In genomic region chr5:134965473-134965851, GRCm38 (mm10) we compare ENCODE assay signal across 7 mouse cellular contexts. TPM values are rescaled to one million over a fixed set of nuclear protein-coding genes. Genes with fewer than 3 reads are reported as not detected.
DNase-seq lines count a peak whose midpoint lies in the region; ATAC-seq and TF ChIP-seq lines count a peak whose summit lies in the region.

No protein-coding gene starts in this region.

- peak overlapping the region; percentile 23 for H3K4me3 ChIP-seq in hindbrain, postnatal 0 days (ENCODE audit: low read length)

- DNase-seq in adipocyte (ENCODE audit: low spot score) = peak; percentile 86
- peak; percentile 68 to 85 for DNase-seq in cerebellum, postnatal 25 days
- peak; percentile 28 to 61 for DNase-seq in frontal cortex, postnatal 14 days (ENCODE audit: low spot score in 2 of 2)
- peak; percentile 90 for DNase-seq in hindbrain, postnatal 0 days (ENCODE audit: low spot score)
- peak; percentile 51 for DNase-seq in left cerebral cortex, adult 11 months (ENCODE audit: low spot score)
- DNase-seq in lung, postnatal 25 days (ENCODE audit: low spot score) = peak; percentile 85
- DNase-seq in right cerebral cortex, postnatal 10 days (ENCODE audit: low spot score in 2 of 2) = peak; percentile 76 to 85

- H3K4me2 ChIP-seq in hindbrain, postnatal 0 days (ENCODE audit: low read depth, low read length) = peak overlapping the region; percentile 54

- 8% methylated on average over 10 of the region's 10 CpGs for WGBS in hindbrain, postnatal 0 days

- H3K9ac ChIP-seq in hindbrain, postnatal 0 days (replicated peaks; ENCODE audit: low read length) = no peak overlapping the region

- H3K9me3 ChIP-seq in hindbrain, postnatal 0 days (ENCODE audit: low read length) = no peaks in the 10 kb centered on the region

- peak; percentile 56; the same call in 1 of the 2 replicates for ATAC-seq in hindbrain, postnatal 0 days

- H3K36me3 ChIP-seq in hindbrain, postnatal 0 days (ENCODE audit: insufficient read depth, low read length) = no peaks in the 10 kb centered on the region

- H3K4me1 ChIP-seq in hindbrain, postnatal 0 days (ENCODE audit: insufficient read depth, low read length) = peaks cover 4% of the 10 kb centered on the region; the same call in 1 of the 2 replicates

- H3K27ac ChIP-seq in hindbrain, postnatal 0 days = no peak overlapping the region

- TF ChIP-seq CTCF in hindbrain, postnatal 0 days (IDR thresholded peaks at IDR 0.05; ENCODE audit: low read depth) = peak; percentile 85

- no peaks in the 10 kb centered on the region for H3K27me3 ChIP-seq in hindbrain, postnatal 0 days (ENCODE audit: insufficient read depth, low read length)

RNA-seq across cellular contexts. Expression of gene Cldn4, which starts 18.7 kb away (rescaled TPM):
- not detected in 2 replicates for total RNA-seq in hindbrain, postnatal 0 days (2014; rRNA removed)
- polyA plus RNA-seq in hindbrain, postnatal 0 days (2015; fragmentation: Nextera tagmentation; extraction: Ambion mirVana) = not detected in 2 replicates

RNA-seq across cellular contexts. Expression of gene Cldn3, which starts 20.6 kb away (rescaled TPM):
- total RNA-seq in hindbrain, postnatal 0 days (2014; rRNA removed) = 3.6 and 10.5 TPM in 2 replicates
- polyA plus RNA-seq in hindbrain, postnatal 0 days (2015; fragmentation: Nextera tagmentation; extraction: Ambion mirVana) = 4.7 and 5.9 TPM in 2 replicates

RNA-seq across cellular contexts. Expression of gene Mettl27, which starts 33.3 kb away (rescaled TPM):
- 8.1 and 10.9 TPM in 2 replicates for total RNA-seq in hindbrain, postnatal 0 days (2014; rRNA removed)
- polyA plus RNA-seq in hindbrain, postnatal 0 days (2015; fragmentation: Nextera tagmentation; extraction: Ambion mirVana) = 8.5 and 11.0 TPM in 2 replicates

RNA-seq across cellular contexts. Expression of gene Abhd11, which starts 43.5 kb away (rescaled TPM):
- total RNA-seq in hindbrain, postnatal 0 days (2014; rRNA removed) = 60.7 and 72.4 TPM in 2 replicates
- polyA plus RNA-seq in hindbrain, postnatal 0 days (2015; fragmentation: Nextera tagmentation; extraction: Ambion mirVana) = 81.7 and 83.7 TPM in 2 replicates

RNA-seq across cellular contexts. Expression of gene Cldn13, which starts 50.1 kb away (rescaled TPM):
- total RNA-seq in hindbrain, postnatal 0 days (2014; rRNA removed) = not detected in 2 replicates
- polyA plus RNA-seq in hindbrain, postnatal 0 days (2015; fragmentation: Nextera tagmentation; extraction: Ambion mirVana) = not detected in 2 replicates
